Comparison of ENCODE assay signal across 8 mouse cellular contexts in the genomic region with DNA sequence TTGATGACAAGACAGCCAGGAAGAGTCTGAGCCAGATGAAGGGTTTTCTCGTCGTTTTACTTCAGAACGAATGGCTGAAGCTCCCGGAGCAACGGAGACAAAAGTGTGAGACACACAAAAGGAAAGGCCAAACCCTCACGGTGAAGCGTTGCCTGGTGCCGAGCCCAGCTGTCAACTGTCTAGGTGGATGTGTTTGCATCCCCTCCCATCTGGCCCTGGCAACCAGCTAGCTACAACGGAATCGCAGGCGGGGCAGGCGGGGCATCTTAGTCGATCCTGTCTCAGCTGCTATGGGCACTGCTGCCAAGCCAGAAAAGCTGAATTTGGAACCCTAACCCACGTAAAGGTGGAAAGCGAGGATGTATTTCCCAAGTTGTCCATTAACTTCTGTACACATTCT. TPM values are rescaled to one million over a fixed set of nuclear protein-coding genes. Genes with fewer than 3 reads are reported as not detected.
DNase-seq lines count a peak whose midpoint lies in the region; ATAC-seq and TF ChIP-seq lines count a peak whose summit lies in the region.

No protein-coding gene starts in this region.

- peak overlapping the region; percentile 83 for H3K9ac ChIP-seq in heart, postnatal 0 days (replicated peaks; ENCODE audit: low read depth, low read length)
- peak overlapping the region; percentile 97 for H3K9ac ChIP-seq in ES-E14 (ENCODE audit: insufficient read depth, low read depth, low read length, poor library complexity, severe bottlenecking)
- H3K9ac ChIP-seq in embryonic facial prominence, embryonic 13.5 days, result peak overlapping the region; percentile 90
- peak overlapping the region; percentile 96 for H3K9ac ChIP-seq in limb, embryonic 13.5 days
- H3K9ac ChIP-seq in neural tube, embryonic 14.5 days (replicated peaks; ENCODE audit: low read depth, low read length), result peak overlapping the region; percentile 81

- WGBS in heart, postnatal 0 days, result 28% methylated on average over 15 of the region's 15 CpGs
- 39% methylated on average over 15 of the region's 15 CpGs for WGBS in embryonic facial prominence, embryonic 13.5 days
- 40% methylated on average over 15 of the region's 15 CpGs for WGBS in limb, embryonic 13.5 days
- 16% methylated on average over 15 of the region's 15 CpGs for WGBS in neural tube, embryonic 14.5 days

- no peak for ATAC-seq in heart, postnatal 0 days (ENCODE audit: insufficient read depth, low read depth)
- no peak for ATAC-seq in embryonic facial prominence, embryonic 13.5 days (ENCODE audit: insufficient number of reproducible peaks, insufficient read depth, low FRiP score, low TSS enrichment, low read depth)
- no peak for ATAC-seq in limb, embryonic 13.5 days (ENCODE audit: low FRiP score, low read depth)
- ATAC-seq in neural tube, embryonic 14.5 days (ENCODE audit: low read depth), result no peak

- H3K4me3 ChIP-seq in heart, postnatal 0 days (ENCODE audit: low read depth, low read length), result peak overlapping the region; percentile 87
- peak overlapping the region; percentile 72 to 96 for H3K4me3 ChIP-seq in ES-E14 (ENCODE audit: insufficient read depth in 1 of 2, low read depth in 1 of 2, low read length in 2 of 2, poor library complexity in 1 of 2, severe bottlenecking in 1 of 2)
- H3K4me3 ChIP-seq in embryonic facial prominence, embryonic 13.5 days, result peak overlapping the region; percentile 67
- peak overlapping the region; percentile 92 for H3K4me3 ChIP-seq in limb, embryonic 13.5 days
- H3K4me3 ChIP-seq in neural tube, embryonic 14.5 days (ENCODE audit: low read depth, low read length), result peak overlapping the region; percentile 91

- in situ Hi-C loops in ES-E14 (cut with MboI; ENCODE audit: low sequenced_read_pairs in 2 of 2, unreplicated experiment in 2 of 2), result no loop called here

- H3K4me2 ChIP-seq in heart, postnatal 0 days (ENCODE audit: low read depth, low read length), result peak overlapping the region; percentile 89
- H3K4me2 ChIP-seq in embryonic facial prominence, embryonic 13.5 days, result peak overlapping the region; percentile 84
- H3K4me2 ChIP-seq in limb, embryonic 13.5 days (replicated peaks), result peak overlapping the region; percentile 88
- peak overlapping the region; percentile 91 for H3K4me2 ChIP-seq in neural tube, embryonic 14.5 days (ENCODE audit: low read depth, low read length)

- peaks cover 28% of the 10 kb centered on the region for H3K36me3 ChIP-seq in heart, postnatal 0 days (replicated peaks; ENCODE audit: control insufficient read depth, insufficient read depth, low read length)
- peaks cover 16% of the 10 kb centered on the region for H3K36me3 ChIP-seq in ES-E14 (ENCODE audit: control insufficient read depth, insufficient read depth, low read length, poor library complexity, severe bottlenecking)
- H3K36me3 ChIP-seq in embryonic facial prominence, embryonic 13.5 days, result peaks cover 28% of the 10 kb centered on the region
- peaks cover 30% of the 10 kb centered on the region for H3K36me3 ChIP-seq in limb, embryonic 13.5 days
- H3K36me3 ChIP-seq in neural tube, embryonic 14.5 days (ENCODE audit: control insufficient read depth, insufficient read depth, low read length), result peaks cover 20% of the 10 kb centered on the region; the same call in 1 of the 2 replicates

- no peaks in the 10 kb centered on the region for H3K27me3 ChIP-seq in heart, postnatal 0 days (ENCODE audit: control insufficient read depth, insufficient read depth, low read length)
- H3K27me3 ChIP-seq in embryonic facial prominence, embryonic 13.5 days, result peaks cover 4% of the 10 kb centered on the region; the same call in 1 of the 2 replicates
- no peaks in the 10 kb centered on the region for H3K27me3 ChIP-seq in limb, embryonic 13.5 days
- no peaks in the 10 kb centered on the region for H3K27me3 ChIP-seq in neural tube, embryonic 14.5 days (ENCODE audit: control insufficient read depth, insufficient read depth, low read length)

- no peak for DNase-seq in heart, postnatal 0 days (ENCODE audit: low spot score)
- no peak for DNase-seq in heart, adult 8-10 months (ENCODE audit: low spot score)
- no peak for DNase-seq in ES-E14 (ENCODE audit: low read depth, low spot score)
- DNase-seq in layer of hippocampus, adult 9-10 months (ENCODE audit: low spot score), result no peak
- no peak for DNase-seq in urinary bladder, postnatal 14 days (ENCODE audit: low spot score)

- no peaks in the 10 kb centered on the region for H3K9me3 ChIP-seq in heart, postnatal 0 days (replicated peaks; ENCODE audit: control insufficient read depth, low read length)
- H3K9me3 ChIP-seq in ES-E14 (ENCODE audit: control insufficient read depth, insufficient read depth, low read depth, low read length), result no peaks in the 10 kb centered on the region
- H3K9me3 ChIP-seq in embryonic facial prominence, embryonic 13.5 days, result no peaks in the 10 kb centered on the region
- no peaks in the 10 kb centered on the region for H3K9me3 ChIP-seq in limb, embryonic 13.5 days
- no peaks in the 10 kb centered on the region for H3K9me3 ChIP-seq in neural tube, embryonic 14.5 days (ENCODE audit: control insufficient read depth, low read length)

- no peak for TF ChIP-seq EP300 in heart, postnatal 0 days (IDR thresholded peaks at IDR 0.05; ENCODE audit: low read depth)

- H3K27ac ChIP-seq in heart, postnatal 0 days (ENCODE audit: low read depth), result no peak overlapping the region
- no peak overlapping the region for H3K27ac ChIP-seq in ES-E14 (ENCODE audit: insufficient read depth, low read depth, low read length, poor library complexity, severe bottlenecking)
- peak overlapping the region; percentile 85; the same call in 1 of the 2 replicates for H3K27ac ChIP-seq in embryonic facial prominence, embryonic 13.5 days
- no peak overlapping the region for H3K27ac ChIP-seq in limb, embryonic 13.5 days
- H3K27ac ChIP-seq in neural tube, embryonic 14.5 days (ENCODE audit: low read depth, low read length), result no peak overlapping the region

- H3K4me1 ChIP-seq in heart, postnatal 0 days (ENCODE audit: control insufficient read depth, insufficient read depth), result no peaks in the 10 kb centered on the region
- peaks cover 0 to 6% of the 10 kb centered on the region in 2 experiments; a peak in 1 of 4 replicates for H3K4me1 ChIP-seq in ES-E14 (ENCODE audit: control insufficient read depth in 2 of 2, insufficient read depth in 2 of 2, low read length in 2 of 2, poor library complexity in 1 of 2)
- H3K4me1 ChIP-seq in embryonic facial prominence, embryonic 13.5 days, result peaks cover 14% of the 10 kb centered on the region
- H3K4me1 ChIP-seq in limb, embryonic 13.5 days, result peaks cover 15% of the 10 kb centered on the region
- H3K4me1 ChIP-seq in neural tube, embryonic 14.5 days (ENCODE audit: control insufficient read depth, insufficient read depth, low read length), result peaks cover 11% of the 10 kb centered on the region

- no peak for TF ChIP-seq CTCF in heart, postnatal 0 days (IDR thresholded peaks at IDR 0.05; ENCODE audit: low read depth)

RNA-seq across cellular contexts. Expression of a gene that starts 0.9 kb away (rescaled TPM):
- 86.6 and 132 TPM in 2 replicates for total RNA-seq in heart, postnatal 0 days (2014; rRNA removed; ENCODE audit: low replicate concordance)
- polyA plus RNA-seq in heart, postnatal 0 days (2015; fragmentation: Nextera tagmentation; extraction: Ambion mirVana), result 82.3 and 89.1 TPM in 2 replicates
- total RNA-seq in heart, adult 8-10 months (2022), result 10 to 100 TPM; 34.9 to 42.6 (median 39.3) TPM
- 72.0 and 85.3 TPM in 2 replicates for total RNA-seq in ES-E14 (2012; rRNA removed)
- 175 and 194 TPM in 2 replicates for polyA plus RNA-seq in embryonic facial prominence, embryonic 13.5 days (2015; fragmentation: Nextera tagmentation; extraction: Ambion mirVana)
- polyA plus RNA-seq in limb, embryonic 13.5 days (2015; fragmentation: Nextera tagmentation; extraction: Ambion mirVana), result 190 and 191 TPM in 2 replicates
- 177 and 196 TPM in 2 replicates for polyA plus RNA-seq in neural tube, embryonic 14.5 days (2014; fragmentation: Nextera tagmentation; extraction: Ambion mirVana)

RNA-seq across cellular contexts. Expression of a gene that starts 17.1 kb away (rescaled TPM):
- 56.3 and 305 TPM in 2 replicates for total RNA-seq in heart, postnatal 0 days (2014; rRNA removed; ENCODE audit: low replicate concordance)
- polyA plus RNA-seq in heart, postnatal 0 days (2015; fragmentation: Nextera tagmentation; extraction: Ambion mirVana), result 41.3 and 53.5 TPM in 2 replicates
- 1 to 10 TPM; 3.4 to 8.7 (median 6.1) TPM for total RNA-seq in heart, adult 8-10 months (2022)
- total RNA-seq in ES-E14 (2012; rRNA removed), result 14.0 and 25.6 TPM in 2 replicates
- 0.76 and 3.6 TPM in 2 replicates for polyA plus RNA-seq in embryonic facial prominence, embryonic 13.5 days (2015; fragmentation: Nextera tagmentation; extraction: Ambion mirVana)
- polyA plus RNA-seq in limb, embryonic 13.5 days (2015; fragmentation: Nextera tagmentation; extraction: Ambion mirVana), result 2.5 and 5.2 TPM in 2 replicates
- polyA plus RNA-seq in neural tube, embryonic 14.5 days (2014; fragmentation: Nextera tagmentation; extraction: Ambion mirVana), result 0.43 and 0.66 TPM in 2 replicates

RNA-seq across cellular contexts. Expression of a gene that starts 19.4 kb away (rescaled TPM):
- 0.77 and 4.4 TPM in 2 replicates for total RNA-seq in heart, postnatal 0 days (2014; rRNA removed; ENCODE audit: low replicate concordance)
- 2.0 TPM in 2 replicates for polyA plus RNA-seq in heart, postnatal 0 days (2015; fragmentation: Nextera tagmentation; extraction: Ambion mirVana)
- total RNA-seq in heart, adult 8-10 months (2022), result 1 to 10 TPM in 3 of 4 experiments, under 1 TPM in 1; 0.98 to 1.6 (median 1.2) TPM
- 14.6 and 17.3 TPM in 2 replicates for total RNA-seq in ES-E14 (2012; rRNA removed)
- 9.2 and 10.7 TPM in 2 replicates for polyA plus RNA-seq in embryonic facial prominence, embryonic 13.5 days (2015; fragmentation: Nextera tagmentation; extraction: Ambion mirVana)
- polyA plus RNA-seq in limb, embryonic 13.5 days (2015; fragmentation: Nextera tagmentation; extraction: Ambion mirVana), result 6.5 and 8.4 TPM in 2 replicates
- polyA plus RNA-seq in neural tube, embryonic 14.5 days (2014; fragmentation: Nextera tagmentation; extraction: Ambion mirVana), result 0.26 and 0.40 TPM in 2 replicates

RNA-seq across cellular contexts. Expression of a gene that starts 30.8 kb away (rescaled TPM):
- 106 and 138 TPM in 2 replicates for total RNA-seq in heart, postnatal 0 days (2014; rRNA removed; ENCODE audit: low replicate concordance)
- 80.1 and 82.0 TPM in 2 replicates for polyA plus RNA-seq in heart, postnatal 0 days (2015; fragmentation: Nextera tagmentation; extraction: Ambion mirVana)
- 100 to 1,000 TPM; 101 to 109 (median 106) TPM for total RNA-seq in heart, adult 8-10 months (2022)
- 37.5 and 38.2 TPM in 2 replicates for total RNA-seq in ES-E14 (2012; rRNA removed)
- 35.5 and 40.9 TPM in 2 replicates for polyA plus RNA-seq in embryonic facial prominence, embryonic 13.5 days (2015; fragmentation: Nextera tagmentation; extraction: Ambion mirVana)
- polyA plus RNA-seq in limb, embryonic 13.5 days (2015; fragmentation: Nextera tagmentation; extraction: Ambion mirVana), result 34.9 and 36.8 TPM in 2 replicates
- 56.8 and 64.2 TPM in 2 replicates for polyA plus RNA-seq in neural tube, embryonic 14.5 days (2014; fragmentation: Nextera tagmentation; extraction: Ambion mirVana)

RNA-seq across cellular contexts. Expression of a gene that starts 40.6 kb away (rescaled TPM):
- total RNA-seq in heart, postnatal 0 days (2014; rRNA removed; ENCODE audit: low replicate concordance), result 7.4 and 28.1 TPM in 2 replicates
- 61.7 and 68.1 TPM in 2 replicates for polyA plus RNA-seq in heart, postnatal 0 days (2015; fragmentation: Nextera tagmentation; extraction: Ambion mirVana)
- total RNA-seq in heart, adult 8-10 months (2022), result 10 to 100 TPM; 48.6 to 53.6 (median 50.1) TPM
- total RNA-seq in ES-E14 (2012; rRNA removed), result 27.3 and 34.7 TPM in 2 replicates
- 71.9 and 75.9 TPM in 2 replicates for polyA plus RNA-seq in embryonic facial prominence, embryonic 13.5 days (2015; fragmentation: Nextera tagmentation; extraction: Ambion mirVana)
- polyA plus RNA-seq in limb, embryonic 13.5 days (2015; fragmentation: Nextera tagmentation; extraction: Ambion mirVana), result 70.2 and 76.8 TPM in 2 replicates
- 91.8 and 99.3 TPM in 2 replicates for polyA plus RNA-seq in neural tube, embryonic 14.5 days (2014; fragmentation: Nextera tagmentation; extraction: Ambion mirVana)
